Mouse (Mus musculus) liver, embryonic 16.5 days (tissue): Measurements from ENCODE around the gene Liph. TPM values are rescaled to one million over a fixed set of nuclear protein-coding genes. Genes with fewer than 3 reads are reported as not detected.

Experiments
- ATAC-seq: fragments of 200-750 bp; cut with Nextera tagmentation; 2 replicates; pipeline ENCODE4 v1.8.0; 2017; ENCODE audit warnings: low read depth, mild to moderate bottlenecking, moderate number of reproducible peaks, moderate library complexity
- H3K27ac ChIP-seq: fragments of 300-500 bp; sonication (generic); 2 replicates; pipeline ENCODE4 v1.5.1; 2014; ENCODE audit warnings: mild to moderate bottlenecking, low read length
- H3K27me3 ChIP-seq: fragments of 300-500 bp; sonication (generic); 2 replicates; pipeline ENCODE4 v1.6.1; 2014; ENCODE audit warnings: low read depth, low read length, mixed read lengths; ENCODE audit not compliant: control insufficient read depth, insufficient read depth
- H3K36me3 ChIP-seq: fragments of 300-500 bp; sonication (generic); 2 replicates; pipeline ENCODE4 v1.6.1; 2014; ENCODE audit warnings: mild to moderate bottlenecking; ENCODE audit not compliant: control insufficient read depth, insufficient read depth
- H3K4me1 ChIP-seq: fragments of 300-500 bp; sonication (generic); 2 replicates; pipeline ENCODE4 v1.6.1; 2014; ENCODE audit warnings: low read depth, low read length, mixed read lengths; ENCODE audit not compliant: control insufficient read depth
- H3K4me2 ChIP-seq: fragments of 300-500 bp; sonication (generic); 2 replicates; pipeline ENCODE4 v1.6.1; 2014; ENCODE audit warnings: low read depth, low read length, mixed read lengths
- H3K4me3 ChIP-seq: fragments of 300-500 bp; sonication (generic); 2 replicates; pipeline ENCODE4 v1.5.1; 2014; ENCODE audit warnings: low read depth, mild to moderate bottlenecking, low read length
- H3K9ac ChIP-seq: fragments of 300-500 bp; sonication (generic); 2 replicates; pipeline ENCODE4 v1.6.1; 2014; ENCODE audit warnings: low read depth, low read length
- H3K9me3 ChIP-seq: fragments of 300-500 bp; sonication (generic); replicated peaks from 2 replicates; pipeline ENCODE4 v1.6.1; 2016; ENCODE audit warnings: low read length; ENCODE audit not compliant: control insufficient read depth
- WGBS: fragments of 180-500 bp; shearing (Covaris S2); extraction: QIAGEN DNeasy Blood & Tissue Kit; methylation state at CpG from one replicate; pipeline ENCODE4 v1.1.7; 2014; ENCODE audit not compliant: insufficient replicate concordance; 5-methylcytosine and 5-hydroxymethylcytosine counted together
- polyA plus RNA-seq: library from polyadenylated mRNA; unstranded; fragments of >200 nt; fragmentation: Nextera tagmentation; extraction: Ambion mirVana; gene quantifications from 2 replicates; pipeline ENCODE4 v1.2.1, GENCODE M21; 2015

Gene Liph
- polyA plus RNA-seq: 0.84 and 0.85 TPM in 2 replicates

DNA sequence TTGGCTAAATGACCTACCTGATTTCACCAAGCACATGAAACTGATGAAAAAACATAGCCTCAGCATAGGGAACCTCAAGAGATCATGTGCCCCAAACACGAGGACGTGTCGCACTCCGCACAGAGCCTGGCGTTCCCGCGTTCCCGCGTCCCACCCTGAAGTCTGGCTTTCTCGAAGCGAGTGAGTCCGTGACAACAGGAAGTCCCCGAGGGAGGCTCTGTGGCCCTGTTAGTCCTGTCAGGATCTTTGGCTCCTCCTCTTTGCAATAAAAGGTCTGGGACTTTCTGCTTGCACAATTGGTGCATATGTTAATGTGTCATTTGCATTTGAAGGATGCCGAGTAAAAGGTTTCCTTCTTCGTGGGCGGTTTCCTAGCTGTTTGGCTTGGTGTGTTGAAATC lies at the start of gene Liph:
Liph (minus strand) TSS at position 360 of the 400 bp plus-strand sequence.
- peak within 1 kb of the TSS; percentile 77 for H3K27ac ChIP-seq

DNA sequence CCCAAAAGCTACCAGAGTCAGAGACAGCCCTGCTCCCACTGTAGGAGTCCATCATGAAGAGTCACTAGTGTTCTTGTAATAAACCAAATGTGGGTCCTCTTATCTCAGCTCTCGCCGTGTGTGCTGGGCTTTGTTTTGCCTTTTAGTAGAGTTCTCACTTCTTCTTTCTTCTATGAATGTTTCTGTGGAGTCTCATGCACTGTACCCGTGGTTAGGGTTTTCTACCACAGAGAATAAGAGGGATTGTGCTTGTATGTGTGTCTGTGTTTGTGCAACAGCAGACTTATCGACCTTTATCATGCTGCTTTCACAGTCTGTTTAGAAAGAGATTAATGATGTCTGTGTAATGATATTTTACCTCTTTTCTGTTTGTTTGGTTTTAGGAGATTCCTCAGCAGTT lies 48.4 kb upstream of the Liph start:
- Histone ChIP-seq H3K4me3 (no peak overlapping the region), H3K9ac (no peak overlapping the region), H3K4me1 (no peaks in the 10 kb centered on the region), H3K9me3 (no peaks in the 10 kb centered on the region), H3K27ac (no peak overlapping the region), H3K36me3 (peaks cover 30% of the 10 kb centered on the region), H3K4me2 (no peak overlapping the region), H3K27me3 (no peaks in the 10 kb centered on the region)
- WGBS: 63% methylated on average over 4 of the region's 4 CpGs
- ATAC-seq: no peak

More for the DNA sequence above, at the start of gene Liph:
- Histone ChIP-seq H3K36me3 (no peaks in the 10 kb centered on the region), H3K4me1 (peaks cover 32% of the 10 kb centered on the region), H3K4me3 (peak within 1 kb of the TSS; percentile 37), H3K9me3 (no peaks in the 10 kb centered on the region), H3K4me2 (peak within 1 kb of the TSS; percentile 59), H3K27me3 (no peaks in the 10 kb centered on the region), H3K9ac (peak within 1 kb of the TSS; percentile 41)
- WGBS: 24% methylated on average over 16 of the region's 16 CpGs
- ATAC-seq: no peak

DNA sequence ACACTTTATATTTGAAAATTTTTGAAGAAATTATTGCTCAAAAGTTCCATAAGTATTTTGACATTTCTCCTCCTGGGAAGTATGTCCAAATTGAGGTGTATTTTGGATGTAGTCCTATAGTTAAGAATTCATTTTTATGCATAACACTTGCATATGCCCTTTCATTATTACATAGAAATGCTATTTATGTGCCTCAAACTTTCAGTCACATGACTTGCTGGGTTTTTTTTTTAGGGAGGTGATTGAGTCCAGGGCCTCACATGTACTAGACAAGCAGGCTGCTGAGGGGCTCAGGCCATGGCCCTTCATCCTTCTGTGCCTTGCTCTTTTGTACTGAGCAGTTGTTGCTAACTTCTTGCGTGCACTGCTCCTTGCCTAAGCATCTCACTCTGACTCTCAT lies 44.5 kb upstream of the Liph start:
- Histone ChIP-seq H3K27me3 (no peaks in the 10 kb centered on the region), H3K4me2 (no peak overlapping the region), H3K4me1 (no peaks in the 10 kb centered on the region), H3K36me3 (peaks cover 31% of the 10 kb centered on the region), H3K9me3 (no peaks in the 10 kb centered on the region), H3K9ac (no peak overlapping the region), H3K4me3 (no peak overlapping the region), H3K27ac (no peak overlapping the region)
- 91% methylated on average over 1 of the region's 1 CpGs for WGBS
- ATAC-seq: no peak

DNA sequence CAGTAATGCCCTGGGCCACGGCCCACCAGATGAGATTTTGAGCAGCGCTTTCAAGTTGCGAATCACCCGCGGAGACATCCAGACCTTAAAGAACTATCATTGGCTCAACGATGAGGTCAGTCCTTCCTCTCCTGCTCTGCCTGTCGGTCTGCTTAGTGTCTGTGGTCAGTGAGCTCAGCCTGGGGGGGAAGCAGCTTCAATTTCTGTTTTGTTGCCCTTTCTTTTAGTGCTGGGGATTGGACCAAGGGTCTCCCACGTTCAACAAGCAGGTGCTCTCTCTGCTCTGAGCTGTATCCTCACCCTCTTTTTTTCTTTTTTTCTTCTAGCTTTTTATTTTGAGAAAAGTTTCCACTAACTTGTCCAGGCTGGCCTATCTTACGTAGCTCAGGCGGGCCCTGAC lies 43.1 kb upstream of the Liph start:
- Histone ChIP-seq H3K4me3 (no peak overlapping the region), H3K9me3 (no peaks in the 10 kb centered on the region), H3K4me1 (no peaks in the 10 kb centered on the region), H3K4me2 (no peak overlapping the region), H3K27me3 (no peaks in the 10 kb centered on the region), H3K36me3 (peaks cover 19% of the 10 kb centered on the region), H3K9ac (no peak overlapping the region), H3K27ac (no peak overlapping the region)
- ATAC-seq: no peak
- WGBS: 79% methylated on average over 10 of the region's 10 CpGs

DNA sequence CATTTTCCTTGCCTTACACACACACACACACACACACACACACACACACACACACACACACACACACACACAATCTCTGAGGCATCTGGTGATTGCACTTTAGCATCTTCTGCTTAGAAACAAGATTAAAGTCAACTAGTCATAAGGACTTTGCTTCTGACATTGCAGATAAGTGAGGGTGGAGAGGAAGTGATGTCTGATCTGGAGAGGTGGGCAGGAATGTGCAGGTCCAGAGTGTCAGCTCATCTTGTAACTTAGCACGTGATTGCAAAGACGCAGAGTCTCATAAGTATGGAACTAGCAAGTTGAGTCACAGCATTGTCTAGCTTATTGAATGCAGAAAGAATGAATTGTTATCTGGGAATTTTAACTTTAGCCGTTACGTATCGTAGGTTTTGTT lies 32.0 kb upstream of the Liph start:
- Histone ChIP-seq H3K36me3 (peaks cover 58% of the 10 kb centered on the region), H3K4me3 (no peak overlapping the region), H3K9ac (no peak overlapping the region), H3K9me3 (no peaks in the 10 kb centered on the region), H3K27ac (no peak overlapping the region), H3K4me2 (no peak overlapping the region), H3K4me1 (no peaks in the 10 kb centered on the region), H3K27me3 (no peaks in the 10 kb centered on the region)
- 82% methylated on average over 5 of the region's 5 CpGs for WGBS
- no peak for ATAC-seq

DNA sequence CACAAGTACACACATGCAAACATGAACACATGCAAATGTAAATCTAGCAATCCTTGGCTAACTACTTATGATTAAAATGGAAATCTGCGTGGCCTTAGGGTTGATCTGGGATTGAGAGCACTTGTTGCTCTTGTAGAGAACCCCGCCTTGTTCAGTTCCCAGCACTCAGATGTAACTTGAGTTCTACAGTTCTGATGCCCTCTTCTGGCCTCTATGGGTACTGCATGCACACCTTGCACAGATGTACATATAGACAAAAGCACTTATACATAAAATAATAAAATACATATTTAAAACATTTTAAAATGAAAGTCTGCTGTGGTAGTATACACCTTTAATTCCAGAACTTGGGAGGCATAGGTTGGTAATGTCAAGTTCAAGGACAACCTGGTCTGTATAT lies 26.7 kb upstream of the Liph start:
- Histone ChIP-seq H3K36me3 (peaks cover 56% of the 10 kb centered on the region), H3K9ac (no peak overlapping the region), H3K27ac (no peak overlapping the region), H3K4me3 (no peak overlapping the region), H3K4me2 (no peak overlapping the region), H3K27me3 (no peaks in the 10 kb centered on the region), H3K4me1 (no peaks in the 10 kb centered on the region), H3K9me3 (peaks cover 5% of the 10 kb centered on the region; the same call in 1 of the 2 replicates)
- WGBS: 87% methylated on average over 2 of the region's 2 CpGs
- no peak for ATAC-seq

DNA sequence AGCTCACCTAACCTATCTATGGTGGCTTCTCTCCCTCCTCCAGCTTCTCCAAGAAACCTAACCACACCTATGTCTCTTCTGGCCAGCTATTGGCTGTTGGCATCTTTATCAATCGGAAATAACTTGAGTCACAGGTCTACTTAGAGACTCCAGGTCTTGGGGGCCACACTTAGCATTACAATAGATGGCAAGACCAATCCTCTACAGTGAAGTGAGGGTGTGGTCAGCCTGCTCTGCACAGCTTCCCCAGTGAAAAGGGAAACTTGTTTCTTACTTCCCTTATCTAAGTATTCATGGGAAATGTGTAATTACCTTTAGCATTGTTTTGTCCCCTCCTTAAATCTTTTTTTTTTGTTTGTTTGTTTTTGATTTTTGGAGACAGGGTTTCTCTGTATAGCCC lies 20.1 kb upstream of the Liph start:
- H3K27me3 ChIP-seq: no peaks in the 10 kb centered on the region
- ATAC-seq: no peak
- WGBS: 72% methylated on average over 1 of the region's 1 CpGs

DNA sequence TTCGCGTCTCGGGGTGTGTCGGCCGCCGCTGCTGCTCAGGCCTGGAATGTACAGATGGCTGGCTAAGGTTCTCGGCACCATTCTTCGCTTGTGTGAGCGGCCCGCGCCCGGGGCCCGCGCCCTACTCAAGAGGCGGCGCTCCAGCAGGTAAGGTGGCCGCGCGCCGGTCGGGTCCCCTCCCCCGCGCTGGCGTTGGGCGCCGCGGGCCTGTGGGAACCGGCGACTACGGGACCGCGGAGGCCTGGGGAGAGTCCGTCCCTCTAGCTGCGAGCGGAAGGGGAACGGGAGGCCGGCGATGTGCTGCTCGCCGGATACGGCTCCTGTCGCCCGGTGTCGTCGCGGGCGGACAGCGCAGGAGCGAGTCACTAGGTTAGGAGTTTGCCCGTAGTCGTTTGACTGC lies 14.1 kb upstream of the Liph start:
- H3K9ac ChIP-seq: peak overlapping the region; percentile 99
- peak overlapping the region; percentile 99 for H3K4me3 ChIP-seq
- peaks cover 25% of the 10 kb centered on the region for H3K4me1 ChIP-seq
- under 1% methylated on average over 51 of the region's 51 CpGs for WGBS
- H3K4me2 ChIP-seq: peak overlapping the region; percentile 76
- peak overlapping the region; percentile 94 for H3K27ac ChIP-seq
- no peaks in the 10 kb centered on the region for H3K9me3 ChIP-seq
- ATAC-seq: peak; percentile 70
- peaks cover 5% of the 10 kb centered on the region for H3K36me3 ChIP-seq
- H3K27me3 ChIP-seq: no peaks in the 10 kb centered on the region

More for the DNA sequence above, 20.1 kb upstream of the Liph start:
- Histone ChIP-seq H3K36me3 (peaks cover 33% of the 10 kb centered on the region), H3K4me2 (no peak overlapping the region), H3K9ac (no peak overlapping the region), H3K4me3 (no peak overlapping the region), H3K9me3 (no peaks in the 10 kb centered on the region), H3K4me1 (peaks cover 18% of the 10 kb centered on the region), H3K27ac (no peak overlapping the region)

DNA sequence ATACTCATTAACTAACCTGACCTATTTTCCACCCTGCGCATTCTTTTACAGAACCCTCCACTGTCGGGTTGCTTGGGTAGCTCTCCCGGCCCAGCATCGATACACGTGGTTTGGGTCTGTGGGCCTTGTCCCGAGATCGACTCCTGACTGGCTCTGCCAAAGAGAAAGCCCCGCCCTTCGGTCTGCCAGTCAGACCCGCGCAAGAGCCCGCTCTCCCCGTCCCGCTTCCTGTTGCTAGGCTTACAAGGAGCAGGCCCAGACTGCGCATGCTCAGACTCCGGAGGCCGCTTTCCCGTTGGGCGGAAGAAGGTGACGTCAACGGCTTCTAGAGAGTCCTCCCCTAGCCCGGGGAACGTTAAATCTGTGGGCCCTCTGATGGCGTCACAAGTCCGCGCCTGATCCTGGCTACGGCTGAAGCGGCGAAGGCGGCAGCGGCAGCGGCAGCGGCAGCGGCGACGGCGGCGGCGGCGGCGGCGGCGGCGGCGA lies 13.7 kb upstream of the Liph start, which contains the start of gene Senp2:
Senp2 (plus strand) TSS at position 386 of the 486 bp plus-strand sequence.
- H3K27ac ChIP-seq: peak within 1 kb of the TSS; percentile 94
- peak within 1 kb of the TSS; percentile 99 for H3K4me3 ChIP-seq
- H3K4me1 ChIP-seq: peaks cover 25% of the 10 kb centered on the region
- peak within 1 kb of the TSS; percentile 99 for H3K9ac ChIP-seq
- peak within 1 kb of the TSS; percentile 80 for H3K4me2 ChIP-seq
- no peaks in the 10 kb centered on the region for H3K9me3 ChIP-seq
- ATAC-seq: peak; percentile 94
- no peaks in the 10 kb centered on the region for H3K27me3 ChIP-seq
- peaks cover 5% of the 10 kb centered on the region for H3K36me3 ChIP-seq
- under 1% methylated on average over 43 of the region's 45 CpGs for WGBS
